Mouse (Mus musculus): ENCODE measurements around the gene Slc2a4. TPM values are rescaled to one million over a fixed set of nuclear protein-coding genes. Genes with fewer than 3 reads are reported as not detected.
A peak's percentile ranks its signal among the peaks of the same experiment; 100 is the strongest.
"Not testable (repeated sequence)": the region's sequence is repeated elsewhere in the genome, so short reads cannot be mapped to it uniquely, and the experiment has no call there.

Slc2a4 gene
- total RNA-seq, 2 experiments from 2014 or later = 3.4 to 3.5 TPM

DNA sequence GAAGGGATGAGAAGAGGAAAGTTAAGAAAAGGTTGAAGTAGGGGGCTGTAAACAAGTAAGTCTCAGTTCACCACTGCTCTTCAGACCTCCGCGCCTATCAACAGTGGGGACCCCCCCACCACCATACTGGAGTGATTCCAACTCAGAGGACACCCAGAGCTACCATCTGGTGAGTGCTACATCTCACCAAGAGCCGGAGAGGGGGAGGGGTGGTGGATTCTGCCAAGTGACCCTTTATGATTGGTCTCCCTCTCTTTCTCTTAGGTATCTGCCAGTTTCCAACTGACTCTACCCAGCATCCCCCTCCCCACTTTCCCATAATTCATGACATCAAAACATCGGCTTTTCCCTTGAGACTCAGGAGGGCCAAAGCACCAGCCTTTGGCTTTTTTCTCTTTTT is 7.0 kb downstream of the Slc2a4 start:
- no peak for DNase-seq (ENCODE audit: low spot score in 2 of 2)

DNA sequence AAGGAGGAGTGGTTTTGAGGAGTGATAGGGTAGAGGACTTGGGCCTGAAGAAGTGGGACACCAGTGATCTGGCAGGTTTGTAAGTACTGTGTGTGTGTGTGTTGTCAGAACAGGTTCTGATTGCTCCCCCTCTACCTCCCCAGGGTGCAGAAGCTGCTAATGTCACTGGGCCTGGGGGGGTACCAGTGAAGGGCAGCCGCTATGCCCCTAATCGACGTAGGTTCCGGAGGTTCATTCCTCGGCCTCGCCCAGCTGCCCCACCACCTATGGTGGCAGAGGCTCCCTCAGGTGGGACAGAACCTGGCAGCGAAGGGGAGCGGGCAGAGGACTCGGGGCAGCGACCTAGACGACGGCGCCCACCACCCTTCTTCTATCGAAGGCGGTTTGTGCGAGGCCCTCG is 8.3 kb downstream of the Slc2a4 start:
- no peak for DNase-seq (ENCODE audit: low spot score in 2 of 2)

DNA sequence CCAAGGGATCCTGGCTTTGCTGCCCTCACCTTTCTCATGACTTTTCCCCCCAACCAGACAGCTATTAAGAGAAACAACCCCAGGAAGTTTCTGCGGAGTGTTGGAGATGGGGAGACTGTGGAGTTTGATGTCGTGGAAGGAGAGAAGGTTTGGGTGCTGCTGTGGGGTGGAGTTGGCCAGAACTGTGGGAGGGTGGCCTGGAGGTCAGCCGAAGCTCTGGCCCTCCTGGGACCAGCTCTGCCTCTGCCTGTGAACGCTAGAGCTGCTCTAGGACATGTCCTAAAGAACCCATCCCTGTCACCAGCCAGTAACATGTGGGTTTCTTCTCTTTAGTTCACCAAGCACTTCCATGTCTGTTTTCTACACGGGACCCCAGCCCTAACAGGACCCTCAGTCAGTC is 8.8 kb downstream of the Slc2a4 start:
- DNase-seq (ENCODE audit: low spot score in 2 of 2) = no peak

DNA sequence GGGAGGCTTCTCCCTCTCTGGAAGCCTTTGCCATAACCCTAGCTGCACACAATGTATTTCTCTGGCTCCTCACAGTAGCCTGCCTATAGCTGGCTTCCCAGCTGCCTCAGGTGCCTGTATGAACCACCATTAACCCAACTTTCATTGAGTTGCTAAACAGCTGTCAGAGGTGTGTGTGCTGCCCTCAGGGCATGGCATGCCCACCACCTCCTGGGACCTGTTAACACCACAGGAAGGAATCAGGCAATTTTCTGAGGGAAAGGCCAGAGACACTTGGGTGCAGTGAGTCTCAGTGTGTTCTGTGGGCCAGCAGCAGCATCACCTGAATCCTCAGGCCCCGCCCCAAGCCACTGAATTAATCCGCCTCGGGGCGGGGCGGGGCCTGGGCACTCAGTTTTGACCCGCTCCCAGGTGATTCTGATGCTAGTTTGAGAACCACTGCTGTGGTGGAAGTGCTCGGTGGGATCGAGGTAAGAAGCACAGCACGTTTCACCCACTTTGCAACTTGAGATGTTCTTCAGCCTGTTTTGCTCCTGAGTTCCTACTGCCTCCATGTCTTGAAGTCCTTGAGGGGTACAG is 9.5 kb downstream of the Slc2a4 start:
- DNase-seq (ENCODE audit: low spot score in 2 of 2) = no peak

DNA sequence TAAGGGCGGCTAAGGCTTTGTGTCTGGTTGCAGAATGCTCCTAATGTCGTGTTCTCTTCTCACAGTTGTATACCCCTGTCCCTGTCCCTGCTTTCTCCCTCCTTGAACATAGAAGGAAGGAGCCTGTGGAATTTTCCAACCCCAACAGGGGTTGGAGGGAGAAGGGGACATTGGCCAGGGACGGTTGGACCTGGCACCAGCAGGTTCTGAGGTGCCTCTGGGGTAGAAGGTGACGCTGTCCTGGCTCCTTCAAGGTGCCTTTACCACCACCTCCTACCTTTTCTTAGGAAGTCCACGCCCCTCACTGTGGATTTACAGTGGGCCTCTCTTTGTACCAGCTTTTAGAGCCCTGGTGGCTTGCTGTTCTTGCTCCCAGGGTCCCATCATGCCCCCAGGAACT is 10.2 kb downstream of the Slc2a4 start:
- DNase-seq (ENCODE audit: low spot score in 2 of 2) = no peak

DNA sequence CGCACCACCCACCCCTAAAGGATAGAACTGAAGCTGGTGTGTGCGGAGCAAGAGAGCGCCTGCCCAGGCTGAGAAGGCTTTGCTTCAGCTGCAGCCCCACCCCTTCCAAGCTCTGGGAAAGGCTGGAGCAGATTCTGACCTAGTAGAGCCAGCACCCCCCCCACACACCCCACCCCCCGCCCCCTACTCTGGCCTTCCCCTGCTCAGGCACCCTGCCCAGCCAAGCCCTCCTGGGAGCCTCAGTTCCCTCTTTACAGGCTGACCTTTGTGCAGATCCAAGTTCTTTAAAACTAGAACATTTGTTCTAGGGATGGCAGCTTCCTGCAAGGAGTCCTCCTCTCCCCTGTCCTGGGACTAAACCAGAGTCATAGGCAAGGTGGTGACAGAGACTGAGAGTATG is 10.6 kb downstream of the Slc2a4 start:
- no peak for DNase-seq (ENCODE audit: low spot score in 2 of 2)

DNA sequence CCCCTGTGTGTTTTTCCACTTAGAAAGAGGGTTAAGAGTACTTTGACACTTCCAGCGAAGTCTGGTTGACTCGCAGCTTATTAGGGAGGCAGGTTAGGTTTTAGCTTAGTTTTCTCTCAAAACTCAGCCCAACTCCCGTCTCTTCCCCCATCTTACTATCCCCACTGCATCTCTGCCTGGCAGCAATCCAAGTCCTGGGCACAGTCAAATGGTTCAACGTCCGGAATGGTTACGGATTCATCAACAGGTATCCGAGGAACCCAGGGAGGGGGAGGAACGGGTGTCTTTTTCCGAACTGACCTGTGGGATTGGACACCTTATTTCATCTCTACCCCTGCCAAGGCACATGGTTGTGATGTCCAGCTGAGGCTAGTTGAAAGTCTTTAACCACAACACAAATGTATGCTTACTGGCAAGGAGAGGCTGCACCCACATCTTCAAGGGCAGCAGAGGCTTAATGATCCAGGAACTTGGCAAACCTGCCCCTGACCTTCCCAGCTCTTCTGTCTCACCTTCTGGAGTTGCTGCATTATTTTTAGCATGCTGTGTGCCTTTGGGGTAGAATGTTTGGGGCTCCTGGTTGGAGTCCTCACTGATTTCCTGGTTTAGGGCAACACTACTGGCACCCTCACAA is 11.2 kb downstream of the Slc2a4 start:
- no peak for DNase-seq (ENCODE audit: low spot score in 2 of 2)

DNA sequence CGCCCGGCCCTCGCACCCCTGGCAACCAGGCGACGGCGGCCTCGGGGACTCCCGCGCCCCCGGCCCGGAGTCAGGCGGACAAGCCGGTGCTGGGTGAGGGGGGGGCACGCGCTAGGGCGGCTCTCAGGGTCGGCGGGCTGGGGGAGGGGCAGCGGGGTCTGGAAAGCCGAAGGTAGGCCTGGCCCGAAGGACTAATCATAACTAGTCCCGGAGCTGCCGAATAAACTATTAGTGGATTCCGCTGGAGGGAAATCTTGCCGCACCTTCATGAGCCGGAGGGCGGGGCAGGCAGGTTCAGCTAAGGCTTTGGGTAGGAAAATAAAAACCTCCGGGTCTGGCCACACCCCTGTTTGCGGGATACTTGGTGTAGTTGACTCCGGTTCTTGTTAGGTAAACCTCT is 11.8 kb downstream of the Slc2a4 start:
- DNase-seq (ENCODE audit: low spot score in 2 of 2) = no peak

DNA sequence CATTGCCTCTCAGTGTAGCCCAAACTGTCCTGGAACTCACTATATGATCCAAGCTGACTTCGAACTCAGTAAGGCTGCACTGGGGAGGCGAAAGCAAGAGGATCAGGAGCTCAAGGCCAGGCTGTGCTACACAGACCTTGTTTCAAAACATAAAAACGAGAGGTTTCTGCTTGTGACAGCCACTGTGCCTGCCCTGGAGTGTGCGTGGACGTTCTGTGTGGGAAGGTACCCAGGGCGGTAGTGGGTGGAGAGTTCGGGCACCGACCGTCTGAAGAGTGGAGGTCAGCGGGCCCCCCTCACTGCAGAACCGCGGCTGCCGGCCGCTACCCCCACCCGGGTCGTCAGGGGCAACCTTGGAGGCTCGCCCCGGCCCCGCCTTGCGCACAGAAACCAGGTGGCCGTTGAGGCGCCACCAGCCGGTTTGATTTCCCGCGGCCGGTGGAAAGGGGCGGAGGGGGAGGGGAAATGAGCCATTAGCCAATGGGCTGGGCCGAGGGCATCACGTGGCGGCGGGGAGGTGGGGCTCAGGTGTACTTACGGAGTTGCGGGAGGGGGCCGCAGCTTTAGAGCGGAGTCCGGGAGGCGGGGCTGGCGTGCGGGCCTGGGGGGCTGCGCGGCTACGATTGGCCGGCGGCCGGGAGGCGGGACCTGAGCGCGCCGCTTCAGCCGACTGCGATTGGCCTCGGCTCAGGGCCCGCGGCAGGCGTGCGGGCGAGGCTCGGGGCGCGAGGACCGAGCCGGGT is 12.7 kb downstream of the Slc2a4 start, which contains the start of gene Ybx2:
TSS of gene Ybx2 (plus strand) at position 660 of the 743 bp plus-strand sequence.
- DNase-seq (ENCODE audit: low spot score in 2 of 2) = peak; percentile 79 to 85

DNA sequence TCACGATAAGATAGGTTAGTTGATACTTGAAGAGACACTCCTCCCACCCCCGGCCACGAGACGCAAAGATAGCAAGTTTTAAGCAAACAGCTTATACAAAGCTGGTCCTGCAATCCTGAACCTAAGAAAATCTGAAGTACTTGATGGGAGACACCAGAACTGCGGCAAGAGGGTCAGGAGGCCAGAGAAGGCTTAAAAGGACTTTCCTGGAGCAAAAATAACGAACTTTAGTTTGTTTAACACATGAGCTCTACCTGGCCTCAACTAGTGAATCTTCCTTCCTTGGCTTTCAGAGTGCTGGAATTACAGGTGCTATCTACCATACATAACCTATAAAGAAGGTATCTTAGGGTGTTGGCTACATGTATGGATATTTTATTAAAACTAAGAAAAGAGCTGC is 13.3 kb downstream of the Slc2a4 start:
- DNase-seq (ENCODE audit: low spot score in 2 of 2) = no peak

DNA sequence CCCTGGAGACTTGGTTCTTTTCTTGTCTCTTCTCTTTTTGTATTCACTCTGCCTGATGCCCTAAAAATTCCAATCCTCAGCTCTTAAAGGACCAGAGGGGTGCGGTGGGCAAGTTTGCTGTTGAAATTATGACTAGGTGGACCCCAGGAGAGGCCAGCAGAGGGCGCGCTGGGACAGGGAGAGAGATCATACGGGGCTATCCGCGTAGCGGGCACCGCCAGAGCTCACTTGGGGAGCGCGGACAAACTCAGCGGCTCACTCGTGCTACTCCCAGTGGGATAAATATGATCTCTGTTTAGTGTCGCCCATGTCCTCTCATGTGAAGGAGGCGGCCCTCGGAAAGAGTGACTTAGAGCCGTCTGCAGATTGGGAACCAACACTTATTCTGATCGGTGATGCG is 13.8 kb downstream of the Slc2a4 start:
- peak; percentile 73 to 88 for DNase-seq (ENCODE audit: low spot score in 2 of 2)

DNA sequence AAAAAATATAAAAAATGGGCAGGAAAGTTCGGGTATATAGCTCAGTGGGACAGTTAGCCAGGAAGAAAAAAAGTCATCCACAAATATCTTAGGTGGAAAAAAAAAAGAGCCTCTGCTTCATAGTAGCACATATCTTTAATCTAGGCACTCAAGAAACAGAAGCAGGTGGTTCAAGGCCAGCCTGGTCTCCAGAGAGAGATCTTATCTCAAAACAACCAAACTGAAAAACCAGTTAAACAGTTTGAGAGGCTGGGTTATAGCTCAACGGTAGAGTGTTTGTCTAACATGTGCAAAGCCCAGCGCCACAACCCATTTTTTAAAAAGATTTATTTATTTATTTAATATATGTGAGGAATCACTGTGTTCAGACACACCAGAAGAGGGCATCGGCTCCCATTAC is 14.9 kb downstream of the Slc2a4 start:
- DNase-seq (ENCODE audit: low spot score in 2 of 2) = no peak

DNA sequence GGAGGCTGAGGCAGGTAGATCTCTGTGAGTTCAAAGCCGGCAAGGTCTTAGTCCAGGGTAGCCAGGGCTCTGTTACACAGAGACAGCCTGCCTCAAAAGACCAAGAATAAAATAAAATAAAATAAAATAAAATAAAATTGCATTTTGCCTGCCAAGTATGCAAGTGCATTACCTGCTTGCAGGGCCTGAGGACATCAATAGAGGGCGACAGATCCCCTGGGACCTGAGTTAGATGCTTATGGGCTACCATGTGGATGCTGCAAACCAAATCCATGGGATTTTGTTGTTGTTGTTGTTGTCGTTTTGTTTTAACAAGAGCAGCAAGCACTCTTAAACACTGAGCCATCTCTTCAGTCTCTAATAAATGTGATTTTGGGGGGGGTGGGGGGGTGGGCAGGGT is 15.7 kb downstream of the Slc2a4 start:
- no peak for DNase-seq (ENCODE audit: low spot score in 2 of 2)

DNA sequence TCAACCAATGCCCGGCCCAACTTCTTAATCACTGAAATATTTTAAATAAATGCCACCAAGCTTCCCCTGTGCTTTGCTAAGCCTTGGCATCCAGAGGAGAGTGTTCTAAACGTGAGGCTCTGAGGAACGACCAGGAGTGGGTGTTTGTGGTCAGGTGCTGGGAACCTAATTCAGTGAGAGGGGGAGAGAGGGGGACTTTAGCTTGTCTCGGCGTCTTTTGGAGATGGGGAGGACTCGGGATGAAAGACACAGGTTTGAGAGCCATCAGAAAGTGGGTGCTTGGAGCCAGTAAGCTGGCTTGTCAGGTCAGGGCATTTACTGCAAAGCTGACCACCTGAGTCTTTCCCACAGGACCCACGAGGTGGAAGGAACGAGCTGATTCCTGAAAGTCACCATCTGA is 16.2 kb downstream of the Slc2a4 start:
- no peak for DNase-seq (ENCODE audit: low spot score in 2 of 2)

DNA sequence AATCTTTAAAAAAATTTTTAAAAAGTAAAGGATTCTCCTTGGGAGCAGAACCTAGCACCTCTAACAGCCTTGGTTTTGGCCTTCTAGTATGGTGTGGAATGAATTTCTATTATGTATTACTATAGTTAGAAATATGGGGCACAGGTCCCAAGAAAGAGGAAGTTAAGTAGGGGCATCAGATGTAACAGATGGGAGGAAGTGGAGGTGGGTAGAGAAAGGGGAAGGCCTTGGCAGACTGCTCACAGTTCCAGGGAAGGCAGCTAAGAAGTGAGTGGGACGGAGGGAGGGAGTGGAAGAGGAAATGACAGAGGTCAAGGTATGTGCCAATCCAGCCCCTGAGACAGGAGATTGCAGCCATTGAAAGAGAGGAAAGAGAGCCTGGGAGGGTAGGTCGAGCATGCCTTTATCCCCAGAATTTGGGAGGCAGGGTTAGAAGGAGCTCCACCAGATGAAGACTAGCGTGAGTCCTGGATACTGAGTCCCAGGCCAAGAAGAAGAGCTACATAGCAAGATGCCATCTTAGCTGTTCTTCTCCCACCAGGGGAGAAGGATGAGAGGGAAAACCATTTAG is 16.9 kb downstream of the Slc2a4 start:
- no peak for DNase-seq (ENCODE audit: low spot score in 2 of 2)

DNA sequence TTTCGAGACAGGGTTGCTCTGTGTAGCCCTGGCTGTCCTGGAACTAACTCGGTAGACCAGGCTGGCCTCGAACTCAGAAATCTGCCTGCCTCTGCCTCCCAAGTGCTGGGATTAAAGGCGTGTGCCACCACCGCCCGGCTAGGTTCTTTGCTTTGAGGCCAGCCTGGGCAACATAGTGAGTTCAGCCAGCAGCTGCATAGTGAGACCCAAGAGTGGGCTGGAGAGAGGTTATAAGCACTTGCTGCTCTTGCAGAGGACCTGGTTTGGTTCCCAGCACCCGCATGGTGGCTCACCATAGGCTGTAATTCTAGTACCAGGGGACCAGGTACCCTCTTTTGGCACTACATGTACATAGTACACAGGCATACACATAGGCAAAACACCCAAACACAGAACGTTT is 17.8 kb downstream of the Slc2a4 start:
- DNase-seq (ENCODE audit: low spot score in 2 of 2) = not testable (repeated sequence)

DNA sequence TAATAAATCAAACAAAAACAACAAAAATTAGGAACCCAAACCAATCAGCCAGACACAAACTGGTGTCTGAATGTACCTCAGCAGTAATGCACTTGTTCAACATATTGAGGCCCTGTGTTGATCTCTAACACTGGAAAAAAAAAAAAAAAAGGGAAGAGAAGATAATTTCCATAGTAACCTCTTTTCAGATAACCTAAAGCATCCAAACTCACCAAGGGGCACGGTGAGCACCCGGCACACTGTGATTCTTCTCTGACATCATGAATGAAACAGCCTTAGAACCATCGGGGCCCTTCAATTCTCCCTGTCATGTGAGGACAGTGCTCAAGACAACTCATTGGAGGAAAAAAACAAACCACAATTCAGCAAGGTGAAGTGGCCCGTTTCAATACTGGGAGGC is 18.3 kb downstream of the Slc2a4 start:
- no peak for DNase-seq (ENCODE audit: low spot score in 2 of 2)

DNA sequence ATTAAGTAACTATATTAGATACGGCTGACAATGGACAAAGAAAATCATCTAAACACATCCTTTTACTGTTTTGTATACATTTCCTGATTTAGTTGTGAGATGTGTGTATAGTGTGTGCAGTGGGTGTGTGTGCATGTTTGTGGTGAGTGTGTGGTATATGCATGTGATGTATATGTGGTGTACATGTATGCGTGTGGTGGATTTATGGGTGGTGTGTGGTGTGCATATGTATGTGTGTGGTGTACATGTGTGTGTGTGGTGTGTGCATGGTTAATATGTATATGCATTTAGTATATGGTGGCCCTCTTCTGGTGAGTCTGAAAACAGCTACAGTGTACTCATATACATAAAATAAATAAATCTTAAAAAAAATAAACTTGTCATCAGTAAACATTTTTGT is 20.5 kb downstream of the Slc2a4 start:
- no peak for DNase-seq (ENCODE audit: low spot score in 2 of 2)

DNA sequence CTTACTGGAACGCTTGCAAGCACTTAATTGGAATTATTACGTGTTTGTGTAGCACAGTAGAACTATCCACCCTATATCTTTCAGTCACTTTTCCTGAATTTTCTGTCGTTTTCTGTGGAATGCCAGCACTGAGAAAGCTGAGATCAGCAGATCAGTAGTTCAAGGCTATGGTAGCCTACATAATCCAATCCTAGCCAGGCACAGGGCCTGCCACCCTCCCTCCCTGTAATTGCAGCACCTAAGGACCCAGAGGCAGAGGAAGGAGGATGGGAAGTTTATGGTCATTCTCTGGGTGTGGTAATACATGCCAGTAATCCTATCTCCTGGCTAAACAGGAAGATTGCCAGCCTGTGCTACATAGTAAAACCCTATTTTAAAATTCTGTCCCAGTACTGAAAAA is 25.2 kb downstream of the Slc2a4 start:
- no peak for DNase-seq (ENCODE audit: low spot score in 2 of 2)

DNA sequence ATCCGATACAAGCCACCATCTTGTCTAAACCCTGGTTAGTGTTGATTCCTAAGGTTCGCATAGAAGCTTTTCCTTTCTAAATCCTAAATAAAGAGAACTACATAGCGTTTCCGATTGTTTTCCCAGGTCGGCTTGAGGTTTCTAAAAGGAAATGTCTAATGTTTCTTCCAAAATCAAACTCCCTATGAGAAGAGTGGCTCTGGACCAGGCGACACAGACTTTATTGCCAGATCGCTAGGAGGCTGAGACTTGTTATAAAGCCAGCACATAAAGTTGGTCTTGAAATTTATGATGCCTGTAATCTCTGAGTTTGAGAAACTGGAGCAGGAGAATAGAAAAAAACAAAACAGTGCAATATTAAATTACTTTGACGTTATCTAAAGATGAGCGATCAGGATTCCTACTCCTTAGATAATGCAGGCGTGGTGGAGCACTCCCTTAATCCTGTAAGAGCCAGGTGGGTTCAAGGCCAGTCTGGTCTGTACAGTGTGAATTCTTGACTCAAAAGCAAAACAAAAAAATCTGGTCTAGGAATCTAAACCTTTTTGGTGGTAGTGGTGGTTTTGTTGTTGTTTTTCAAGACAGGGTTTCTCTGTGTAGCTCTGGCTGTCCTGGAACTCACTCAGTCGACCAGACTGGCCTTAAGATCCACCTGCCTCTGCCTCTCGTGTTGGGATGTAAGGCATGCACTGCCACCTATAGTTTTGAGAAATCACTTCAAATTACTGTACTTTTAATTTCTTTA is 25.8 kb downstream of the Slc2a4 start:
- DNase-seq (ENCODE audit: low spot score in 2 of 2) = no peak

DNA sequence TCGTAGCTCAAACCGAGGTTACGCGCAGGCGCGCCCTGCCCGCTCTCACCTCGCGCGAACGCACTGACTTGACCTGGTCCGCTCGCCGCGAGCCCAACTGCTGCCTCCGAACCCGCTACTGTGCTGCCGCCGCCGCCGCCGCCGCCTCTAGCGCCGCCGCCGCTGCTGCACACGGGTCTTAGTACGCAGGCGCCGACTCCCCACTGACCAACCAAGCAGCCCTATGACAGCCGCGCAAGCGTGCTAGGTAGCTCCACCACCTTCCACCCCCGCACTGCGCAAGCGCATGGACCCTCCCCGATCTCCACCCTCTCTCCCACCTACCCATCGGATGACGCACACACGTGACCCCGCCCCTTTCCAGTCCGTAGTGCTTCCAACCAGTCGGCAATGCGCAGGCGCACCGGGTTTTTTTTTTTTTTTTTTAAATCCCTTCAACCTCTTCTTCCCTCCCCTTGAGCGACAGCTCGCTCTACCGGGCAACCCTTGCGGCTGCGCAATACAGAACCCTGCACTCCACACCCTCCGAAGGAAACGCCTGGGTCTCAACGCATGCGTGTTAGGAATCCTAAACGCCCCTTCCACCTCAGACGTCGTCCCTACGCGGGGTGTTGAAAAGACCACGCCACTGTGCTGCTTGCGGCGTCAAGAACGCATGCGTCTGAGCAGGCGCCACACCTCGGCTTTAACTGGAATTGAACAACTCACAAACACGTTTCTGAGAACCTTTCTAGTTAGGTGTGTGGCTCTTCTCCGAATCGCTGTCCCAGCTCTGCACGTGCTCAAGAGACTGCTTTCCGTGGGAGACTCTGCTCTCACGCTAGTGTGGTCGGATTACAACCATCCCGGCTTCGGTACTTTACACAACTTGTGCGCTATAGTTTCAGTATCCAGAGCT is 26.6 kb downstream of the Slc2a4 start, which contains the start of gene Eif5a:
TSS of gene Eif5a (minus strand) at position 845 of the 898 bp plus-strand sequence.
- peak; percentile 100 for DNase-seq (ENCODE audit: low spot score in 2 of 2)
